Mouse (Mus musculus): ENCODE measurements around the gene Actr8. TPM values are rescaled to one million over a fixed set of nuclear protein-coding genes. Genes with fewer than 3 reads are reported as not detected.

Actr8 gene
- polyA plus RNA-seq, 1 experiment from 2014 or later: 82.8 TPM

DNA sequence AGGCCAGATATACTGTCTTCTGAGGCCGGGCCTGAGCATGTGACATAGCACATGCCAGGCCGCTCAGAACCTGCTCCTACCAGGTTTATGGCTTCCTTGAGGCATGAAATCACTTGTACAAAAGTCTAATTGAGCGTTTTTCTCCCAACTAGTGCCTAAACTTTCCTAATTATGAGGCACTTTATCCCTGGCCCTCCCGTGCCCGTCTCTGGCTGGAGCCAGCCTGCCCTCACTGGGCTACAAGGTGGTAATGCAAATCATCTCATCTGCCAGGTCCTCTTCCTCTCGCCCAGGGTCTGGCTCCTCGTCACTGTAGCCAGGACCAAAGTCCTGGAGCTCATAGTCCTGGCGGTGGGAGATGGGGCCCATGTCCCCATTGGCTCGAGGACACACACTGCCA is 63.7 kb downstream of the Actr8 start:
- no peak for ATAC-seq (ENCODE audit: insufficient read depth, low FRiP score, low TSS enrichment)
- Histone ChIP-seq H3K27me3 (ENCODE audit: control insufficient read depth, insufficient read depth, low read length) (no peaks in the 10 kb centered on the region), H3K36me3 (ENCODE audit: control insufficient read depth, insufficient read depth, low read length) (no peaks in the 10 kb centered on the region), H3K27ac (ENCODE audit: low read depth, low read length) (no peak overlapping the region), H3K9ac (ENCODE audit: low read length) (no peak overlapping the region), H3K4me2 (ENCODE audit: low read depth) (no peak overlapping the region), H3K9me3 (ENCODE audit: control insufficient read depth, low read length) (no peaks in the 10 kb centered on the region), H3K4me3 (ENCODE audit: low read depth, low read length) (no peak overlapping the region), H3K4me1 (ENCODE audit: control insufficient read depth, insufficient read depth, low read length) (no peaks in the 10 kb centered on the region)
- 84% methylated on average over 9 of the region's 9 CpGs for WGBS
- DNase-seq (ENCODE audit: low spot score): no peak

DNA sequence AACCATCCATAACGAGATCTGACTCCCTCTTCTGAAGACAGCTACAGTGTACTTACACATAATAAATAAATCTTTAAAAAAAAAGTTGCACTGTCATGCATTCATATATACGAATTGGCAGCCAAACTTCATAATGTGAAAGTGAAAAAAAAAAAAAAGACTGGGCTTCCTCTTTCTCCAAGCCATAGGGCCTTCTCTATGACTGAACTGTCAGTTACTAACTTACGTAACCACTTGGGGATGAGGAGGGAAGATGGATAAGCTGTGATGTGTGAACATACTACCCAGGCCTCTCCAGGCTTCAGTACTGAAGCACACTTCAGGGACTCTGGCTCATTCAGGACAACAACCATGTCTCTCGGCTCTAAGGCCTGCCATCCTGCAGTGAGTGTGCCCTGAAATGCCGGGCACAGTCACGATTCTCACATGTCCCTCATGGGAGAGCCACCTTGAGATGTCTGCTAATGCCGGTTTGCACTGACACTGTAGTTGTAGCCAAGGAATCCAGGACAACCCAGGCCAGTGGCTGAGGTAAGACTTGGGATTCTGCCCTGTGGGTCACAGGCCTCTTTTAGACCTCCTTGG is 65.3 kb downstream of the Actr8 start:
- no peak for ATAC-seq (ENCODE audit: insufficient read depth, low FRiP score, low TSS enrichment)
- H3K9me3 ChIP-seq (ENCODE audit: control insufficient read depth, low read length): no peaks in the 10 kb centered on the region
- H3K4me3 ChIP-seq (ENCODE audit: low read depth, low read length): no peak overlapping the region
- WGBS: 89% methylated on average over 7 of the region's 7 CpGs
- H3K4me2 ChIP-seq (ENCODE audit: low read depth): no peak overlapping the region
- H3K4me1 ChIP-seq (ENCODE audit: control insufficient read depth, insufficient read depth, low read length): no peaks in the 10 kb centered on the region
- no peaks in the 10 kb centered on the region for H3K27me3 ChIP-seq (ENCODE audit: control insufficient read depth, insufficient read depth, low read length)
- no peaks in the 10 kb centered on the region for H3K36me3 ChIP-seq (ENCODE audit: control insufficient read depth, insufficient read depth, low read length)
- DNase-seq (ENCODE audit: low spot score): no peak
- H3K9ac ChIP-seq (ENCODE audit: low read length): no peak overlapping the region
- no peak overlapping the region for H3K27ac ChIP-seq (ENCODE audit: low read depth, low read length)

DNA sequence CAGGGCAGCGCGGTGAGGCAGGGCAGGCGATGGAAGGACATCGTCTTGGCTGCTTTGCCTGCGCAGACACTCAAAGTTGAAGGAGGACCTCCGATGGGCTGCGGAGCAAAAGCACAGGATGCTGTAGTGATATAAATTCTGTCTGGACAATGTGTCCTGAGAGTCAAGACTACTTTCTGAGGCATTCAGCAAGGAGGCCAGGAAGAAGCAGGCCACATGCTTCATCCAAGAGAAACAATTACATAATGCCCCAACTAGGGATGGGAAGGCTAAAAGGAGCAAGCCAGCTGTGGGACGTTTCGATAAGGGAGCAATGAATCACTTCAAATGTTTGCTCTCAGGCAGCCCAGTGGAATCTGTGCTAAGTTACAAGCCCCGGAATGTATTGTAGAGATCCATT is 67.1 kb downstream of the Actr8 start:
- WGBS: 87% methylated on average over 10 of the region's 10 CpGs
- DNase-seq (ENCODE audit: low spot score) (no peak), ATAC-seq (ENCODE audit: insufficient read depth, low FRiP score, low TSS enrichment) (no peak)
- Histone ChIP-seq H3K36me3 (ENCODE audit: control insufficient read depth, insufficient read depth, low read length) (no peaks in the 10 kb centered on the region), H3K9ac (ENCODE audit: low read length) (no peak overlapping the region), H3K4me3 (ENCODE audit: low read depth, low read length) (no peak overlapping the region), H3K9me3 (ENCODE audit: control insufficient read depth, low read length) (no peaks in the 10 kb centered on the region), H3K4me2 (ENCODE audit: low read depth) (no peak overlapping the region), H3K27ac (ENCODE audit: low read depth, low read length) (no peak overlapping the region), H3K4me1 (ENCODE audit: control insufficient read depth, insufficient read depth, low read length) (no peaks in the 10 kb centered on the region), H3K27me3 (ENCODE audit: control insufficient read depth, insufficient read depth, low read length) (no peaks in the 10 kb centered on the region)

DNA sequence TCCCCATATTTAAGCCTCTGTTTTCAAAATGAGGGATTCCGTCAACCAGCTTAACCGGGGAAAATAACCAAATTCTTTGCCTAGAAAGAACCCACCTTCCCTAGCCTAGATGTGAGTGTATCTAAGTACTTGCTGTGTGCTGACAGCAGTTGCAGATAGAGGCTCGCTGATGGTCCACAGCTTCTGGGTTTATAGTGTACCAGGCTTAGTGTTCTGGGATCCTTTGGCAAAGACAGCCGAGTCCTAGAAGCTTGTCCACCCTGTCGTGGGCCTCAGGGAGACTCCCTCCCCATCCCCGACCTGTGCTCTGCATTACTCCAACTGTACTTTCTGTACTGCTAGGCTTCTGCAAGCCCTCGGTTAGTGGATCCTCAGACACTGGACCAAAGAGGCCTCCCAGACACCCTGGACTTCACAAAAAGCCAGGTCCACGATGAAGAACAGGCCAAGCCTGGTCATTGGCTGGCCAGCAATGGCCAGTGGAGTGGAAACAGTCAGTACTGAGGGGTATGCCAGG is 67.6 kb downstream of the Actr8 start:
- WGBS: 86% methylated on average over 8 of the region's 8 CpGs
- H3K27ac ChIP-seq (ENCODE audit: low read depth, low read length): no peak overlapping the region
- no peak for DNase-seq (ENCODE audit: low spot score)

DNA sequence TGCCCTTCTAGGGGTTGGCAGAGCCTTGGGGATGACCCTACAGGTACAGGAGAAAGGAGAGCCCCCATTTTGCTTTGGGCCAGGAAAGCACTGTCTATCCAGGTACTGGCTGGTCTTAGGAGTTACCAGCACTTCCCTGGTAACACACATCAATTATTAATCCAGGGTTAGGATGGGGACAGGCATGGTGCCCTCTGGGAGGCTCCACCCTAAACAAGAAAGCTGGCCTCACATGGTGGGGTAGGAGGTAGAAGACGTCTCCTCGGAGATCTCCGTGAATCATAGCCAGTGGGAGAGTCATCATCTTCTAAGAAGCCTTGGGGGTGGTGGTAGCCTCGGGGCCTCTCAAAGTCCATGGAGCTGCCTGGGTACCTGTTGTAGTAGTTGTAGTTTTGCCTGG is 68.8 kb downstream of the Actr8 start:
- H3K27me3 ChIP-seq (ENCODE audit: control insufficient read depth, insufficient read depth, low read length): no peaks in the 10 kb centered on the region
- no peaks in the 10 kb centered on the region for H3K36me3 ChIP-seq (ENCODE audit: control insufficient read depth, insufficient read depth, low read length)
- 81% methylated on average over 4 of the region's 4 CpGs for WGBS
- H3K4me1 ChIP-seq (ENCODE audit: control insufficient read depth, insufficient read depth, low read length): no peaks in the 10 kb centered on the region
- H3K9ac ChIP-seq (ENCODE audit: low read length): no peak overlapping the region
- ATAC-seq (ENCODE audit: insufficient read depth, low FRiP score, low TSS enrichment) (no peak), DNase-seq (ENCODE audit: low spot score) (no peak)
- no peak overlapping the region for H3K27ac ChIP-seq (ENCODE audit: low read depth, low read length)
- no peaks in the 10 kb centered on the region for H3K9me3 ChIP-seq (ENCODE audit: control insufficient read depth, low read length)
- H3K4me3 ChIP-seq (ENCODE audit: low read depth, low read length): no peak overlapping the region
- H3K4me2 ChIP-seq (ENCODE audit: low read depth): no peak overlapping the region

More for the DNA sequence above, 67.6 kb downstream of the Actr8 start:
- Histone ChIP-seq H3K36me3 (ENCODE audit: control insufficient read depth, insufficient read depth, low read length) (no peaks in the 10 kb centered on the region), H3K27me3 (ENCODE audit: control insufficient read depth, insufficient read depth, low read length) (no peaks in the 10 kb centered on the region), H3K4me1 (ENCODE audit: control insufficient read depth, insufficient read depth, low read length) (no peaks in the 10 kb centered on the region), H3K4me2 (ENCODE audit: low read depth) (no peak overlapping the region), H3K9me3 (ENCODE audit: control insufficient read depth, low read length) (no peaks in the 10 kb centered on the region), H3K9ac (ENCODE audit: low read length) (no peak overlapping the region), H3K4me3 (ENCODE audit: low read depth, low read length) (no peak overlapping the region)
- no peak for ATAC-seq (ENCODE audit: insufficient read depth, low FRiP score, low TSS enrichment)

DNA sequence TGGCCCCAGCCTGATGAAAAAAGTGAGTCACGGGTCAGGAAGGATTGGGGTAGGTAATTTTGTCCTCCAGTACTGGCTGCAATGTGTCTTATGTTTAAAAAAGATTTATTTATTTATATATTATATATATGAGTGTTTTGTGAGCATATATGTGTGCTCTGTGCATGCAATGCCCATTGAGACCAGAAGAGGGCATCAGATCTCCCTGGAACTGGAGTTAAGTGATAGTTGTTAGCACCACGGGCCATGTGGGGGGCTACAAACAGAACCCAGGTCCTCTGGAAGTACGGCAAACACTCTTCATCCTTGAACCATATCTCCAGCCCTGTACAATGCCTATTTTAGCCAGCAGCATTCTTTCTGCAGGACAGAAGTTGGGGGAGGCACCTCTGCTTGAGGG is 69.9 kb downstream of the Actr8 start:
- H3K4me1 ChIP-seq (ENCODE audit: control insufficient read depth, insufficient read depth, low read length): no peaks in the 10 kb centered on the region
- no peak overlapping the region for H3K27ac ChIP-seq (ENCODE audit: low read depth, low read length)
- H3K9ac ChIP-seq (ENCODE audit: low read length): no peak overlapping the region
- 89% methylated on average over 3 of the region's 3 CpGs for WGBS
- no peaks in the 10 kb centered on the region for H3K9me3 ChIP-seq (ENCODE audit: control insufficient read depth, low read length)
- DNase-seq (ENCODE audit: low spot score) (no peak), ATAC-seq (ENCODE audit: insufficient read depth, low FRiP score, low TSS enrichment) (no peak)
- H3K27me3 ChIP-seq (ENCODE audit: control insufficient read depth, insufficient read depth, low read length): no peaks in the 10 kb centered on the region
- H3K36me3 ChIP-seq (ENCODE audit: control insufficient read depth, insufficient read depth, low read length): no peaks in the 10 kb centered on the region
- H3K4me2 ChIP-seq (ENCODE audit: low read depth): no peak overlapping the region
- no peak overlapping the region for H3K4me3 ChIP-seq (ENCODE audit: low read depth, low read length)

DNA sequence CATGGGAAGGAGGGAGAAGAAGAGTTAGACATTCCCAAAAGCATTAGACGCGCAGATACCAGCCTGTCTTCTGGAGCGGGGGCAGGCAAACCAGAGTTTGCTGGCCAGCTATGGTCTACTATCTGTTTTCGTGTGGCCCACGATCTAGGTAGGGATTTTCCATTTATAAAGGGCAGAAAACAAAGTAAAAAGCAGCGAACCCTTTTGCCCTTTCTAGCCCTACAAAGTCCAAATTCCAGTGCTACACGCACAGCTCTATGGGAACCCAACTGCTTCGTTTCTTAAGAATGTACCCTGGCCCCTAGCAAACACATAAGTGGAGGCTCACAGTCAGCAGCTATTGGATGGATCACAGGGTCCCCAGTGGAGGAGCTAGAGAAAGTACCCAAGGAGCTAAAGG is 72.1 kb downstream of the Actr8 start:
- ATAC-seq (ENCODE audit: insufficient read depth, low FRiP score, low TSS enrichment) (no peak), DNase-seq (ENCODE audit: low spot score) (no peak)
- Histone ChIP-seq H3K4me1 (ENCODE audit: control insufficient read depth, insufficient read depth, low read length) (no peaks in the 10 kb centered on the region), H3K9me3 (ENCODE audit: control insufficient read depth, low read length) (no peaks in the 10 kb centered on the region), H3K36me3 (ENCODE audit: control insufficient read depth, insufficient read depth, low read length) (no peaks in the 10 kb centered on the region), H3K27ac (ENCODE audit: low read depth, low read length) (no peak overlapping the region), H3K27me3 (ENCODE audit: control insufficient read depth, insufficient read depth, low read length) (no peaks in the 10 kb centered on the region), H3K9ac (ENCODE audit: low read length) (no peak overlapping the region), H3K4me2 (ENCODE audit: low read depth) (no peak overlapping the region), H3K4me3 (ENCODE audit: low read depth, low read length) (no peak overlapping the region)
- 87% methylated on average over 8 of the region's 8 CpGs for WGBS

DNA sequence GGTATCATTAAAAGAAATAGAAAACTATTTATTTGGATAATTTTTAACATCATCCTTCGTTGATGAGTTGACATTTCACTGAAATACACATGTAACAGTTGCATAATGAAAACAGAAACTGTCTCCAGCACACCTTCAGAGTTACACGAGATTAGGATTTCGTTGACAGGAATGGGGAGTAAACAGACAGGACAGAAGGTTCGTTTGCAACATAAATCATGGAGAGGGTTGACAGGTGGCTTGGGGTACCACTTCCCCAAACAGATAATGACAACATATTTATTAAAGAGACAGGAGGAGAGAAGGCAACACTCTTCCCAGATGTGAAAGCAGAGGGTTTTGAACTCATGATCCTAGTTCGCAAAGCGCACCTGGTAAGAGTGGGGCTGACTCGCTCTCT is 76.8 kb downstream of the Actr8 start:
- no peak for ATAC-seq (ENCODE audit: insufficient read depth, low FRiP score, low TSS enrichment)
- Histone ChIP-seq H3K27me3 (ENCODE audit: control insufficient read depth, insufficient read depth, low read length) (no peaks in the 10 kb centered on the region), H3K27ac (ENCODE audit: low read depth, low read length) (no peak overlapping the region), H3K36me3 (ENCODE audit: control insufficient read depth, insufficient read depth, low read length) (no peaks in the 10 kb centered on the region), H3K4me3 (ENCODE audit: low read depth, low read length) (no peak overlapping the region), H3K4me1 (ENCODE audit: control insufficient read depth, insufficient read depth, low read length) (no peaks in the 10 kb centered on the region), H3K9ac (ENCODE audit: low read length) (no peak overlapping the region), H3K4me2 (ENCODE audit: low read depth) (no peak overlapping the region), H3K9me3 (ENCODE audit: control insufficient read depth, low read length) (no peaks in the 10 kb centered on the region)
- DNase-seq (ENCODE audit: low spot score): no peak
- WGBS: 81% methylated on average over 7 of the region's 7 CpGs

Data from neural tube, embryonic 11.5 days (tissue).